Mouse (Mus musculus) midbrain, embryonic 11.5 days (tissue): ENCODE results near the gene Nlrp3. TPM values are rescaled to one million over a fixed set of nuclear protein-coding genes. Genes with fewer than 3 reads are reported as not detected.

ENCODE experiments used
- ATAC-seq: fragments of 200-750 bp; cut with Nextera tagmentation; 2 replicates; pipeline ENCODE4 v1.8.0; 2017; ENCODE audit warnings: moderate TSS enrichment, moderate library complexity; ENCODE audit not compliant: low FRiP score
- DNase-seq: peaks from one replicate; pipeline ENCODE4 v3.0.0; 2015; ENCODE audit warnings: low spot score; ENCODE audit errors: missing footprints
- H3K27ac ChIP-seq: fragments of 300-500 bp; sonication (generic); 2 replicates; pipeline ENCODE4 v1.5.1; 2014; ENCODE audit warnings: low read depth, low read length
- H3K27me3 ChIP-seq: fragments of 300-500 bp; sonication (generic); 2 replicates; pipeline ENCODE4 v1.6.1; 2014; ENCODE audit warnings: mild to moderate bottlenecking, low read length, moderate library complexity, mixed read lengths; ENCODE audit not compliant: control insufficient read depth, insufficient read depth
- H3K36me3 ChIP-seq: fragments of 300-500 bp; sonication (generic); 2 replicates; pipeline ENCODE4 v1.6.1; 2014; ENCODE audit warnings: mild to moderate bottlenecking, low read length, moderate library complexity, mixed read lengths; ENCODE audit not compliant: control insufficient read depth, insufficient read depth
- H3K4me1 ChIP-seq: fragments of 300-500 bp; sonication (generic); 2 replicates; pipeline ENCODE4 v1.6.1; 2014; ENCODE audit warnings: low read length; ENCODE audit not compliant: control insufficient read depth, insufficient read depth
- H3K4me2 ChIP-seq: fragments of 300-500 bp; sonication (generic); 2 replicates; pipeline ENCODE4 v1.6.1; 2014; ENCODE audit warnings: mild to moderate bottlenecking, moderate library complexity
- H3K4me3 ChIP-seq: fragments of 300-500 bp; sonication (generic); 2 replicates; pipeline ENCODE4 v1.5.1; 2014; ENCODE audit warnings: low read depth, low read length
- H3K9ac ChIP-seq: fragments of 300-500 bp; sonication (generic); 2 replicates; pipeline ENCODE4 v1.6.1; 2014; ENCODE audit warnings: low read length
- H3K9me3 ChIP-seq: fragments of 300-500 bp; sonication (generic); 2 replicates; pipeline ENCODE4 v1.6.1; 2016; ENCODE audit warnings: low read length; ENCODE audit not compliant: control insufficient read depth
- WGBS: fragments of 180-500 bp; shearing (Covaris S2); extraction: QIAGEN DNeasy Blood & Tissue Kit; methylation state at CpG from one replicate; pipeline ENCODE4 v1.1.7; 2014; 5-methylcytosine and 5-hydroxymethylcytosine counted together
- polyA plus RNA-seq: library from polyadenylated mRNA; unstranded; fragments of >200 nt; fragmentation: Nextera tagmentation; extraction: Ambion mirVana; gene quantifications from 2 replicates; pipeline ENCODE4 v1.2.1, GENCODE M21; 2014

The Nlrp3 gene
- polyA plus RNA-seq, 1 experiment from 2014 or later, result not detected

- Histone ChIP-seq H3K9ac (no peak within 1 kb of the TSS), H3K4me2 (no peak within 1 kb of the TSS), H3K27ac (no peak within 1 kb of the TSS), H3K9me3 (peaks cover 3% of the 10 kb centered on the region; the same call in 1 of the 2 replicates), H3K27me3 (no peaks in the 10 kb centered on the region), H3K4me1 (no peaks in the 10 kb centered on the region), H3K36me3 (no peaks in the 10 kb centered on the region), H3K4me3 (no peak within 1 kb of the TSS)
- 48% methylated on average over 8 of the region's 8 CpGs for WGBS
- DNase-seq, result no peak
- ATAC-seq, result no peak
Measured at GRCm38 (mm10) chr11:59526472-59527080, 14.8 kb upstream of the Nlrp3 start, which contains the start of gene Zkscan17. Zkscan17 (minus strand) TSS chr11:59526751.

GRCm38 (mm10) chr11:59530221-59530620, 11.1 kb upstream of the Nlrp3 start:
- H3K27ac ChIP-seq, result no peak overlapping the region
- H3K9ac ChIP-seq, result no peak overlapping the region
- ATAC-seq (no peak), DNase-seq (no peak)
- H3K4me1 ChIP-seq, result no peaks in the 10 kb centered on the region
- WGBS, result 90% methylated on average over 5 of the region's 5 CpGs
- H3K4me2 ChIP-seq, result no peak overlapping the region
- H3K36me3 ChIP-seq, result no peaks in the 10 kb centered on the region
- H3K9me3 ChIP-seq, result no peaks in the 10 kb centered on the region
- H3K4me3 ChIP-seq, result no peak overlapping the region
- no peaks in the 10 kb centered on the region for H3K27me3 ChIP-seq

- Histone ChIP-seq H3K27ac (no peak overlapping the region), H3K4me1 (no peaks in the 10 kb centered on the region), H3K4me2 (no peak overlapping the region), H3K36me3 (no peaks in the 10 kb centered on the region), H3K27me3 (no peaks in the 10 kb centered on the region), H3K4me3 (no peak overlapping the region), H3K9me3 (no peaks in the 10 kb centered on the region), H3K9ac (no peak overlapping the region)
- 83% methylated on average over 6 of the region's 6 CpGs for WGBS
- ATAC-seq, result no peak
- no peak for DNase-seq
Measured at GRCm38 (mm10) chr11:59530870-59531535, 10.4 kb upstream of the Nlrp3 start.

- ATAC-seq (no peak), DNase-seq (no peak)
- H3K9ac ChIP-seq, result no peak overlapping the region
- H3K27ac ChIP-seq, result no peak overlapping the region
- no peaks in the 10 kb centered on the region for H3K9me3 ChIP-seq
- H3K4me2 ChIP-seq, result no peak overlapping the region
- 86% methylated on average over 5 of the region's 5 CpGs for WGBS
- H3K36me3 ChIP-seq, result no peaks in the 10 kb centered on the region
- H3K27me3 ChIP-seq, result no peaks in the 10 kb centered on the region
- H3K4me1 ChIP-seq, result no peaks in the 10 kb centered on the region
- H3K4me3 ChIP-seq, result no peak overlapping the region
Measured at GRCm38 (mm10) chr11:59531562-59531961, 9.8 kb upstream of the Nlrp3 start.

- H3K27ac ChIP-seq, result no peak overlapping the region
- no peak for DNase-seq
- H3K27me3 ChIP-seq, result no peaks in the 10 kb centered on the region
- 72% methylated on average over 16 of the region's 16 CpGs for WGBS
- no peak overlapping the region for H3K9ac ChIP-seq
- no peak for ATAC-seq
- H3K4me2 ChIP-seq, result no peak overlapping the region
- no peaks in the 10 kb centered on the region for H3K36me3 ChIP-seq
- H3K9me3 ChIP-seq, result no peaks in the 10 kb centered on the region
- no peaks in the 10 kb centered on the region for H3K4me1 ChIP-seq
- no peak overlapping the region for H3K4me3 ChIP-seq
Measured at GRCm38 (mm10) chr11:59537218-59538130, 3.9 kb upstream of the Nlrp3 start.

- Histone ChIP-seq H3K4me2 (no peak overlapping the region), H3K4me1 (no peaks in the 10 kb centered on the region), H3K9ac (no peak overlapping the region), H3K9me3 (no peaks in the 10 kb centered on the region), H3K27ac (no peak overlapping the region), H3K36me3 (no peaks in the 10 kb centered on the region), H3K4me3 (no peak overlapping the region), H3K27me3 (no peaks in the 10 kb centered on the region)
- DNase-seq (no peak), ATAC-seq (no peak)
- 50% methylated on average over 11 of the region's 11 CpGs for WGBS
Measured at GRCm38 (mm10) chr11:59538387-59538786, 3.0 kb upstream of the Nlrp3 start.

GRCm38 (mm10) chr11:59540123-59540522, 1.2 kb upstream of the Nlrp3 start:
- Histone ChIP-seq H3K36me3 (no peaks in the 10 kb centered on the region), H3K9ac (no peak overlapping the region), H3K4me2 (no peak overlapping the region), H3K9me3 (no peaks in the 10 kb centered on the region), H3K4me1 (no peaks in the 10 kb centered on the region), H3K27ac (no peak overlapping the region), H3K27me3 (no peaks in the 10 kb centered on the region), H3K4me3 (no peak overlapping the region)
- no peak for ATAC-seq
- DNase-seq, result no peak
- WGBS, result 77% methylated on average over 3 of the region's 3 CpGs

GRCm38 (mm10) chr11:59542442-59542841, 1.1 kb downstream of the Nlrp3 start:
- no peak overlapping the region for H3K4me3 ChIP-seq
- no peaks in the 10 kb centered on the region for H3K36me3 ChIP-seq
- H3K27ac ChIP-seq, result no peak overlapping the region
- no peak for ATAC-seq
- no peak overlapping the region for H3K9ac ChIP-seq
- no peak overlapping the region for H3K4me2 ChIP-seq
- no peaks in the 10 kb centered on the region for H3K9me3 ChIP-seq
- no peaks in the 10 kb centered on the region for H3K4me1 ChIP-seq
- H3K27me3 ChIP-seq, result no peaks in the 10 kb centered on the region
- 80% methylated on average over 6 of the region's 6 CpGs for WGBS
- DNase-seq, result no peak

GRCm38 (mm10) chr11:59543376-59543775, 2.0 kb downstream of the Nlrp3 start:
- no peaks in the 10 kb centered on the region for H3K9me3 ChIP-seq
- WGBS, result 82% methylated on average over 3 of the region's 3 CpGs
- DNase-seq, result no peak
- H3K4me3 ChIP-seq, result no peak overlapping the region
- no peaks in the 10 kb centered on the region for H3K4me1 ChIP-seq
- H3K4me2 ChIP-seq, result no peak overlapping the region
- H3K36me3 ChIP-seq, result no peaks in the 10 kb centered on the region
- H3K9ac ChIP-seq, result no peak overlapping the region
- no peak for ATAC-seq
- H3K27me3 ChIP-seq, result no peaks in the 10 kb centered on the region
- no peak overlapping the region for H3K27ac ChIP-seq
